Mouse (Mus musculus) CH12.LX (cell line): ENCODE data around the gene Wdfy4. TPM values are rescaled to one million over a fixed set of nuclear protein-coding genes. Genes with fewer than 3 reads are reported as not detected.

Source experiments
- DNase-seq: peaks from one replicate; pipeline ENCODE4 v3.0.0-alpha.2; 2013; ENCODE audit errors: extremely low read depth
- H3K27ac ChIP-seq: 2 replicates; pipeline ENCODE4 v1.5.1; 2012; ENCODE audit warnings: low read depth, mild to moderate bottlenecking, control low read depth, moderate library complexity; ENCODE audit not compliant: insufficient read depth
- H3K27me3 ChIP-seq: replicated peaks from 2 replicates; pipeline ENCODE3; 2012; ENCODE audit warnings: inconsistent platforms
- H3K36me3 ChIP-seq, 2 experiments: replicated peaks in 1 of 2; 2 replicates each; pipeline versions ENCODE3 to v1.6.1; 2012; ENCODE audit warnings: inconsistent platforms in 1 of 2, low read length in 1 of 2, mild to moderate bottlenecking in 1 of 2, mixed read lengths in 1 of 2, moderate library complexity in 1 of 2; ENCODE audit not compliant: control insufficient read depth in 1 of 2, insufficient read depth in 1 of 2
- H3K4me1 ChIP-seq, 2 experiments: 2 replicates each; pipeline ENCODE4 v1.6.1; 2012; ENCODE audit warnings: inconsistent platforms in 1 of 2, moderate library complexity in 1 of 2; ENCODE audit not compliant: insufficient read depth in 2 of 2, control insufficient read depth in 1 of 2
- H3K4me2 ChIP-seq: 2 replicates; pipeline ENCODE4 v1.6.1; 2012; ENCODE audit warnings: low read depth, mild to moderate bottlenecking, control low read depth; ENCODE audit not compliant: poor library complexity, insufficient read depth, severe bottlenecking
- H3K4me3 ChIP-seq, 3 experiments: fragments of 150-350 bp in 1 of 3; sonication (generic) in 1 of 3; replicated peaks in 1 of 3; 2 replicates each; pipeline versions ENCODE3 to v1.5.1; 2011 to 2012; ENCODE audit warnings: low read depth in 2 of 3, low read length in 2 of 3, mild to moderate bottlenecking in 2 of 3, moderate library complexity in 2 of 3, control low read depth in 1 of 3, improper control_type of control experiment in 1 of 3, inconsistent platforms in 1 of 3, mixed read lengths in 1 of 3; ENCODE audit not compliant: poor library complexity in 1 of 3
- H3K79me2 ChIP-seq: replicated peaks from 2 replicates; pipeline ENCODE4 v1.6.1; 2012; ENCODE audit warnings: mild to moderate bottlenecking, moderate library complexity; ENCODE audit not compliant: control insufficient read depth, poor library complexity, insufficient read depth, severe bottlenecking; ENCODE audit errors: extremely low read depth
- H3K9ac ChIP-seq: 2 replicates; pipeline ENCODE4 v1.6.1; 2012; ENCODE audit warnings: low read depth, mild to moderate bottlenecking, control low read depth, moderate library complexity; ENCODE audit not compliant: insufficient read depth
- H3K9me3 ChIP-seq: replicated peaks from 2 replicates; pipeline ENCODE3; 2012; ENCODE audit warnings: low read length, inconsistent platforms, mixed read lengths
- CHD1 ChIP-seq: IDR thresholded peaks from 2 replicates; pipeline ENCODE4 v1.6.1; 2012; ENCODE audit warnings: low read depth, low read length, improper control_type of control experiment, inconsistent platforms
- CTCF ChIP-seq, 2 experiments: IDR thresholded peaks in 1 of 2; conservative IDR thresholded peaks in 1 of 2; 2 replicates each; pipeline ENCODE4 v1.5.1; 2011 to 2012; ENCODE audit warnings: low read depth in 2 of 2, low read length in 2 of 2, improper control_type of control experiment in 1 of 2, inconsistent platforms in 1 of 2, mild to moderate bottlenecking in 1 of 2, moderate library complexity in 1 of 2
- E2F4 ChIP-seq: IDR thresholded peaks from 2 replicates; pipeline ENCODE4 v1.6.1; 2011; ENCODE audit warnings: low read depth, low read length, improper control_type of control experiment; ENCODE audit not compliant: insufficient replicate concordance
- ELF1 ChIP-seq: IDR thresholded peaks from 2 replicates; pipeline ENCODE4 v1.6.1; 2014; ENCODE audit warnings: low read depth, mild to moderate bottlenecking, inconsistent platforms, low read length, improper control_type of control experiment
- GABPA ChIP-seq: IDR thresholded peaks from 2 replicates; pipeline ENCODE4 v1.6.1; 2012; ENCODE audit warnings: low read depth, low read length, improper control_type of control experiment, inconsistent platforms; ENCODE audit not compliant: insufficient replicate concordance
- HCFC1 ChIP-seq: IDR thresholded peaks from 2 replicates; pipeline ENCODE4 v1.6.1; 2012; ENCODE audit warnings: low read depth, mild to moderate bottlenecking, inconsistent platforms, low read length, improper control_type of control experiment
- IRF4 ChIP-seq: IDR thresholded peaks from 2 replicates; pipeline ENCODE4 v1.6.1; 2014; ENCODE audit warnings: low read depth, mild to moderate bottlenecking, inconsistent platforms, low read length, improper control_type of control experiment
- JUND ChIP-seq: conservative IDR thresholded peaks from 2 replicates; pipeline ENCODE4 v1.6.1; 2011; ENCODE audit warnings: low read depth, low read length, improper control_type of control experiment
- KAT2A ChIP-seq: IDR thresholded peaks from 2 replicates; pipeline ENCODE4 v1.6.1; 2012; ENCODE audit warnings: low read length, improper control_type of control experiment, inconsistent platforms; ENCODE audit not compliant: insufficient replicate concordance
- MYC ChIP-seq: IDR thresholded peaks from 2 replicates; pipeline ENCODE4 v1.6.1; 2011; ENCODE audit warnings: low read depth, mild to moderate bottlenecking, improper control_type of control experiment, low read length
- NRF1 ChIP-seq: IDR thresholded peaks from 2 replicates; pipeline ENCODE4 v1.6.1; 2014; ENCODE audit warnings: low read depth, mild to moderate bottlenecking, inconsistent platforms, low read length, improper control_type of control experiment, moderate library complexity
- POLR2A ChIP-seq: IDR thresholded peaks from 2 replicates; pipeline ENCODE4 v1.6.1; 2011; ENCODE audit warnings: low read depth, mild to moderate bottlenecking, improper control_type of control experiment, low read length
- RCOR1 ChIP-seq: conservative IDR thresholded peaks from 2 replicates; pipeline ENCODE4 v1.6.1; 2012; ENCODE audit warnings: low read depth, mild to moderate bottlenecking, inconsistent platforms, low read length, improper control_type of control experiment
- TCF12 ChIP-seq: IDR thresholded peaks from 2 replicates; pipeline ENCODE4 v1.6.1; 2014; ENCODE audit warnings: low read depth, mild to moderate bottlenecking, inconsistent platforms, low read length, improper control_type of control experiment
- ZC3H11A ChIP-seq: IDR thresholded peaks from 2 replicates; pipeline ENCODE4 v1.6.1; 2012; ENCODE audit warnings: low read depth, mild to moderate bottlenecking, inconsistent platforms, low read length, improper control_type of control experiment
- ZNF384 ChIP-seq: IDR thresholded peaks from 2 replicates; pipeline ENCODE4 v1.6.1; 2012; ENCODE audit warnings: low read depth, low read length, improper control_type of control experiment, inconsistent platforms
- dilution Hi-C: fragments of 300-500 bp; cut with MboI; formaldehyde crosslinking; loops from 2 replicates; pipeline ENCODE4 v1.14.3; 2020; ENCODE audit warnings: low sequenced_read_pairs; ENCODE audit not compliant: extremely low pct_unique_long_range_greater_than_20kb, extremely low pct_ligation_motif_present
- in situ Hi-C: fragments of 300-500 bp; cut with MboI; formaldehyde crosslinking; loops from 3 replicates; pipeline ENCODE4 v1.14.3; 2019; ENCODE audit warnings: low sequenced_read_pairs, low pct_ligation_motif_present, low pct_unique_long_range_greater_than_20kb, mixed read lengths
- polyA plus RNA-seq: library from polyadenylated mRNA; unstranded; fragments of >175 nt; gene quantifications from 2 replicates; pipeline ENCODE4 v1.2.1, GENCODE M21; 2012; ENCODE audit warnings: low read depth; ENCODE audit not compliant: insufficient read length
- total RNA-seq, 2 experiments: library from RNA; depleted of rRNA; stranded (reverse); fragments of 300-350 nt in 1 of 2; fragments of >200 nt in 1 of 2; gene quantifications; 2 replicates each; pipeline ENCODE4 v1.2.3; 2012 to 2014

The Wdfy4 gene
- total and polyA plus RNA-seq, 3 experiments: 56.0 to 140 (median 115) TPM

- Histone ChIP-seq H3K27ac (no peak overlapping the region), H3K27me3 (no peaks in the 10 kb centered on the region), H3K79me2 (no peaks in the 10 kb centered on the region), H3K4me3 (no peak overlapping the region), H3K4me2 (no peak overlapping the region), H3K36me3 (no peaks in the 10 kb centered on the region), H3K9ac (no peak overlapping the region), H3K9me3 (no peaks in the 10 kb centered on the region), H3K4me1 (peaks cover 0 to 3% of the 10 kb centered on the region in 2 experiments; a peak in 1 of 4 replicates)
- TF ChIP-seq CHD1 (no peak), KAT2A (no peak), JUND (no peak), ZNF384 (no peak), NRF1 (no peak), IRF4 (no peak), MYC (no peak)
- in situ Hi-C loops: no loop called here
- dilution Hi-C loops: no loop called here
- no peak for DNase-seq
Measured at GRCm38 (mm10) chr14:32917919-32918318, 267.4 kb downstream of the Wdfy4 start.

- Histone ChIP-seq H3K4me3 (no peak overlapping the region), H3K4me1 (peaks cover 0 to 3% of the 10 kb centered on the region in 2 experiments; a peak in 1 of 4 replicates), H3K9me3 (no peaks in the 10 kb centered on the region), H3K36me3 (no peaks in the 10 kb centered on the region), H3K9ac (no peak overlapping the region), H3K27ac (no peak overlapping the region), H3K4me2 (no peak overlapping the region), H3K27me3 (no peaks in the 10 kb centered on the region), H3K79me2 (no peaks in the 10 kb centered on the region)
- DNase-seq: no peak
- dilution Hi-C loops: no loop called here
- in situ Hi-C loops: no loop called here
- TF ChIP-seq RCOR1 (no peak), HCFC1 (no peak), POLR2A (no peak), ELF1 (no peak), CTCF (conservative IDR thresholded peaks at IDR 0.05 in 1 of 2, IDR thresholded peaks at IDR 0.05 in 1 of 2; ENCODE audit: low read depth in 2 of 2, low read length in 2 of 2) (no peak), ZC3H11A (no peak), NRF1 (no peak), GABPA (no peak), TCF12 (no peak), E2F4 (no peak)
- TF ChIP-seq, all 38 proteins: peak for 0
Measured at GRCm38 (mm10) chr14:32915360-32915759, 269.9 kb downstream of the Wdfy4 start.
